Mouse (Mus musculus): ENCODE measurements around the gene Gpc4. TPM values are rescaled to one million over a fixed set of nuclear protein-coding genes. Genes with fewer than 3 reads are reported as not detected.

Gene Gpc4
- total RNA-seq, 2 experiments from 2014 or later: 22.0 to 25.1 TPM

DNA sequence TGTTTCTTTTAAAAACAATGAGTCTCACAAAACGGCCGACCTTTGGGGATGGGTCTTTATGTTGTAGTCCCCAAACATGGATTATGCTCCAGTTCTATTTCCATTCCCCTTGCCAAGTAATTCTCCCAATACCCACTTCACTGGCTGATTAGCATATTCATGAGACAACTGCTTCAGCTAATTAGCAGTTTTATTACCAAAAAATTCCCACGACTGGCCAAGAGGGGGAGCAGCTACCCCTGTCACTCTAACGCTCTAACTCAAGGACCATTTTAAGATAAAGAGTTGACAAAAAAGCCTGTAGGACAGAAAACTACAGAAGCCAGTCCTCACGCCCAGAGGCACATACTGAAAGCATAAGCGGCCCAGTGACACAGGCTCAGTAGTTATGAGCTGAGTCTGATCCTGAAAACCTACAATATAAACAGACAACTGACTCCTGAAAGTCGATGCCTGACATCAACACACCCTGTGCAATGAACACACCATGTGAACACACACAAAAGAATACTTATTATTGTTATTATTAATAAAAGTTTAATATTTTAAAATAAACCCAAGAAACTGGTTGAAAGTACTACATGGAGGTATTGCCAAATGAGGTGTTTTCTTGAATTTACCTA is 77.2 kb downstream of the Gpc4 start:
- peak; percentile 52 for TF ChIP-seq CTCF (IDR thresholded peaks at IDR 0.05)
- intact Hi-C loops (cut with DNase I): no loop called here
- peak in 1 of 2 experiments; percentile 10 for DNase-seq (ENCODE audit: extremely low spot score in 1 of 2, low spot score in 2 of 2)
- H3K27ac ChIP-seq: no peak overlapping the region
- H3K4me3 ChIP-seq: no peak overlapping the region

DNA sequence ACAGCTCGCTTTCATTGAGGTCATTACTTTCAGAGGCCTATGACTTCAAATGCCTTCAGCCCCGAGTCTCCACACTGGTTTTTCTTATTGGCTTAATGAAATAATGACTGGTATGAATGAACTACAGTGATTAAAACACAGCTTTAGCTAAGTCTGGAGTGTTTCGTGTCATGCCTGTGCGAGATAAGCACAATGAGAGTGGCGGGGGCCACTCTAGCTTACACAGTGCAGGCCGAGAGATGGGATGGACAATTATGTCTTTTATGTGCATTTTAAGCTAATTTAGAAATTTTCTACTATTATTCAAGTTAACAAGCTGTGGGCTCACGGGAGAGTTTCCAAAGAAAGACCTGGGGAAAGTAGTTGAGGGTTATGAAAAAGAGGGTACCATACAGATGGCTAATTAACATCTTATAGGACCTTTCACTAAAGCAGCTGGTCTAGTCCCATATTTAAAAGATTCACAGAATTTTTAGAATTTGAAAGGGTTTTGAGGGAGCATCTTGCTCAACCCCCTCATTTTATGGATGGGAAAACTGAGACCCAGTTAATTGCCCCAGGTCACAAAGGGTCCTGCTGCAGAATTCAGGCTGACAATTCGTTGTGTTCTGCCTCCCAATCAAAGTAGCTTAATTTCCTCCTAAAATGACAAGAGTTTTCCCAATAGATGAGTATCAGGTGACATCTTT is 78.0 kb downstream of the Gpc4 start:
- Histone ChIP-seq H3K4me3 (no peak overlapping the region), H3K27ac (no peak overlapping the region)
- DNase-seq (ENCODE audit: extremely low spot score in 1 of 2, low spot score in 2 of 2): no peak
- intact Hi-C loops (cut with DNase I): no loop called here
- TF ChIP-seq CTCF (IDR thresholded peaks at IDR 0.05): no peak

DNA sequence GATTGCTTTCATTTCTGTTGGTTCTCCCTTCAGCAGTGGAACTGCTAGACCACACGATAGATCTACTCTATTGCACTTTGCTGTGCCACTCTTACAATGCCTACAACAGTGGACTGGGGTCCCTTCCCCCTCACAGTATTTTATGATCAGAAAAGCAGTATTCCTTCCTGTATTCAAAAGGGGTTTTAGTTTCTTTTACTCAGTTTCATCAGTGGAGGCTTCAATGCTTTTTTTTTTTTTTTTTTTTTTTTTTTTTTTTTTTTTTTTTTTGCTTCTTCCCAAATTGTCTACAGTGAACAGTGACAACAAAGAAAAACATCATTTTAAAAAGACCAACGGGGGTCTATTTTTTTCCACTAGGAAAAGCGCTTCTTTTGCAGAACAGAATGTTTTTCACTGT is 81.5 kb downstream of the Gpc4 start:
- H3K4me3 ChIP-seq: no peak overlapping the region
- no peak overlapping the region for H3K27ac ChIP-seq
- DNase-seq (ENCODE audit: extremely low spot score in 1 of 2, low spot score in 2 of 2): no peak
- TF ChIP-seq CTCF (IDR thresholded peaks at IDR 0.05): no peak
- intact Hi-C loops (cut with DNase I): no loop called here

DNA sequence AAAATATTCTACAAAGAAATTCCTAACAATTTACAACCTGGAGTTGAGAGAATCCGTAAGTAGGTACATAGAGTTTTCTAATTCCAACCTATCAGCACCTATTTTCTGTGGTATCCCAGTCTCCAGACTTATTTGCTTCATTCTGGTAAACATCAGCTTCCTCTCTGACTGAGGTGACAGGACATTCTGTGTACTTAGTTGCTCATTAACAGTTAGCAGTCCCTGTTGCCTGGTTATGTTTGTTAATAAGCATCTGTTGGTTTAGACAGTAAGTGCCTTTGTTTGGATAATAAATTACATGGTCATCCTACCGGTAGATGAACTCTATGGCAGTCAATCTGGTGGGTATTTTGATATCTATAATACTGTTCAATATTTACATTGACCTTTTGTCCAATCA is 92.6 kb downstream of the Gpc4 start:
- no peak for TF ChIP-seq CTCF (IDR thresholded peaks at IDR 0.05)
- Histone ChIP-seq H3K27ac (no peak overlapping the region), H3K4me3 (no peak overlapping the region)
- intact Hi-C loops (cut with DNase I): loop anchor here (5.0 kb wide), 1 partner anchor 90 kb away; no protein-coding TSS in a partner anchor
- DNase-seq (ENCODE audit: extremely low spot score in 1 of 2, low spot score in 2 of 2): no peak

DNA sequence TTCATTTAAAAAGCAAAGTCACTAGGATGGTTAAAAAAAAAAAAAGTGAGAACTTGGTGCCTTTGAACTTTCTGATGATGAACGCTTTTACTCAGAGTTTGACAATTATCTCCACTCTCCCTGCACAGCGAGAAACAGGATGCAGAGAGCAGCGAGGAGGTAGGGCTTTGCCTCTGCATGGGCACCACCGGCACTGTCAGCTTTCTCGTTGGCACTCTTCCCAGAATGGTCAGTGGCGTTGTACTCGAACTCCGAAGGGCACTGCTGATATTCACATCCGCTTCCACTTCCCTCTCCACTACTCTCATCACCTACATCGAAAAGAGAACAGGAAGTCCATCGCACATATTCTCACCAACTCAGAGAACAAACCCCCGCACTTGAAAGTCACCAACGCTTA is 111.6 kb downstream of the Gpc4 start:
- intact Hi-C loops (cut with DNase I): no loop called here
- H3K4me3 ChIP-seq: no peak overlapping the region
- TF ChIP-seq CTCF (IDR thresholded peaks at IDR 0.05): no peak
- H3K27ac ChIP-seq: no peak overlapping the region
- DNase-seq (ENCODE audit: extremely low spot score in 1 of 2, low spot score in 2 of 2): no peak

DNA sequence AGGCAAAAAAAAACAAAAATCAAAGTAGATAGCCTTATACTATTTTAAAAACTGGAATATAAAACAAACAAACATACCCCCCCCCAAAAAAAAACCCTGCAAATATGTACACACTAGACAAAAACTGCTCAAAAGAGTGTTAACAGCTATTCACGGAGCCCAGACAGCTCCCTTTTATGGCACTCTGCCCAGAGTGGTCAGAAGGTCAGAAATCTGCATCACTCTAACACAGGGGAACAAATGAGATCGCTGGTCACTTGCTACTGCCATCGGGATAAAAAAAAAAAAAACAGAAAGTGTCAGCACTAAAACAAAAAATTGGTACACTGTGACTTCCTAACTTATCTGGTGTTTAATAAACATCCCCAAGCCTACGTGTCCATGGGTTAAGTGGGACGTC is 113.0 kb downstream of the Gpc4 start:
- no peak for TF ChIP-seq CTCF (IDR thresholded peaks at IDR 0.05)
- Histone ChIP-seq H3K4me3 (no peak overlapping the region), H3K27ac (no peak overlapping the region)
- intact Hi-C loops (cut with DNase I): no loop called here
- DNase-seq (ENCODE audit: extremely low spot score in 1 of 2, low spot score in 2 of 2): no peak

DNA sequence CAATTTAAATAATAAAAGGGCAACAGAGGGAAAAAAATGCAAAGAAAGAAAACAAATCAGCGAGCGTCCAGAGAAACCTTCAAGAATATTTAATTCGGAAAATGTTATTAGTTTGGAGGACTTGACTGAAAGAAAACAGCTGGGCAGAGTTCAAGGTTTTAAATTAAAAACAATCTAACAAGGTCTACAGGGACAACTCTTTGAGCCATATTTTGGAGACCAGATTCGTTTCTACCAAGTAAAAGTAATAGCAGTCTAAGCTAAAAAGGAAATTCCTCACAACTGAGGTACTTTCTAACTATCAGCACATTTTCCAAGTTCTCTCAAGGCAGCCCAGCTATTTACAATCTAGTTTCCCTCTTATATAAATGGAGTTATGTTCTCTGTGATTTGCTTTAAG is 114.1 kb downstream of the Gpc4 start:
- intact Hi-C loops (cut with DNase I): no loop called here
- no peak for TF ChIP-seq CTCF (IDR thresholded peaks at IDR 0.05)
- no peak for DNase-seq (ENCODE audit: extremely low spot score in 1 of 2, low spot score in 2 of 2)
- Histone ChIP-seq H3K27ac (no peak overlapping the region), H3K4me3 (no peak overlapping the region)

DNA sequence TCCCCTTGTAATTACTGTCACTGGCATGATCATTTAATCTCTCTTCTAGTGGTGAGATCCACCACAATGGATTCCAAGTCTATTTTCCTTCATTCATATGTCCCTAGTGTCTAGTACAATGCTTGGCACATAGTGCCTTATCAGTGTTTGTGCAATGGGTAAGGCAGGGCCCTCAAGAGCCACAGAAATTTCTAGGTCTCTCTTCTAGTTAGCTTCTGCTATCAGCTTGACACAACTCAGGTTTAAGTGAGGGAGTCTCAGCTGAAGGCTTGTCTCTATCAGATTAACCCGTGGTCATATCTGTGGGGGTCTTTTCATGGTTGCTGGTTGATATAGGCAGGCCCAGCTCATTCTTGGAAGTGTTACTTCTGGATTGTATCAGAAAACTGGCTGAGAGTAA is 125.2 kb downstream of the Gpc4 start:
- H3K27ac ChIP-seq: no peak overlapping the region
- intact Hi-C loops (cut with DNase I): no loop called here
- no peak for DNase-seq (ENCODE audit: extremely low spot score in 1 of 2, low spot score in 2 of 2)
- TF ChIP-seq CTCF (IDR thresholded peaks at IDR 0.05): no peak
- no peak overlapping the region for H3K4me3 ChIP-seq

DNA sequence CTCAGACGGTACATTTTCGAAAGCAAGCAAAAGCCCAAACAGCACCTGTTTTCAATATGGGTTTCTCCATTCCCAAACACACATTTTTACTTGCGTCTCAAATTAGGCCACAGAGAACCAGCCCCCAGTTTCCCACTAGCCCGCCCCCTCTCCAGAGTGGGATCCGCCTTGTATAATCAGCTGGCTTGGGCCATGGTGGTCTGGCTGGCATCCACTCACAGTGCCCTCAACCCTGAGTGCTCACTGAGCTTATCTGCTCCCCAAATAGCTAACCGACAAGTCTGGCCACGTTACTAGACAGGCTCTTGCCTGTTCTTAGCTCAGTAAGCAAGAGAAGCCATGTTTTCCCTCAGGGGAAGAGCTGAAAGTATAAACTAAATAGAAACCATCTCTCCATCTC is 134.9 kb downstream of the Gpc4 start:
- no peak for DNase-seq (ENCODE audit: extremely low spot score in 1 of 2, low spot score in 2 of 2)
- no peak overlapping the region for H3K27ac ChIP-seq
- TF ChIP-seq CTCF (IDR thresholded peaks at IDR 0.05): no peak
- intact Hi-C loops (cut with DNase I): no loop called here
- no peak overlapping the region for H3K4me3 ChIP-seq

DNA sequence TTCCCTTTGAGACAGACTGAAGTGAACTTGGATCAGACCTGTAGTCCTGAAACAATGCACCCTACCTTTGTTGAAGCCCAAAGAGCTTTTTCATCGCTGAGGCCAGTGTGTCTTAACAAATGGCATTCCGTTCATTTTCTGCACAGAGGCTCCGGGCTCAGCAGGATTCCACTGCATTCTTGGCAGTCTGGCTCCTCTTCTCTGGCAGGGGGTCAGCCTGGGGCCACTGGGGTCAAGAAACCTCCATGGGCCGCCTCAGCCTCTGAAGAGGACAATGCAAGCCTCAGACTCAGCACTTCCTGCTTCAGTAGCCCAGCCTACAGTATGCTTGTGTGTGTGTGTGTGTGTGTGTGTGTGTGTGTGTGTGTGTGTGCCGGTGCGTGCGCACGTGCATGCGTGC is 147.4 kb downstream of the Gpc4 start:
- intact Hi-C loops (cut with DNase I): no loop called here
- no peak for DNase-seq (ENCODE audit: extremely low spot score in 1 of 2, low spot score in 2 of 2)
- no peak overlapping the region for H3K27ac ChIP-seq
- H3K4me3 ChIP-seq: no peak overlapping the region
- TF ChIP-seq CTCF (IDR thresholded peaks at IDR 0.05): no peak

Other genes with a start within 250 kb of the Gpc4 start
- gene 1700080O16Rik, start 192.5 kb downstream of the Gpc4 start, total RNA-seq (2021): not detected

Data from left cerebral cortex, adult 2 months (tissue).